Mouse (Mus musculus): ENCODE measurements around the gene Msrb3. TPM values are rescaled to one million over a fixed set of nuclear protein-coding genes. Genes with fewer than 3 reads are reported as not detected.

Gene Msrb3
- total RNA-seq (2021), result 100 to 1,000 TPM; 104 TPM
- long read RNA-seq, experiment 1, transcript Msrb3-201 (7 exons, 3,843 nt), result major isoform, 60 of 78 reads
- long read RNA-seq, experiment 1, partial matches to known transcripts, result 4 of 78 reads
- long read RNA-seq, experiment 1, other reads (novel, unspliced or antisense), result 14 of 78 reads
- long read RNA-seq, experiment 2, transcript Msrb3-201 (7 exons, 3,843 nt), result major isoform, 79 of 96 reads
- long read RNA-seq, experiment 2, partial matches to known transcripts, result 2 of 96 reads
- long read RNA-seq, experiment 2, other reads (novel, unspliced or antisense), result 15 of 96 reads

GRCm38 (mm10) chr10:120898785-120899762 lies at the start of gene Msrb3:
Msrb3 (minus strand) TSS chr10:120899101.
- intact Hi-C loops (cut with DNase I), result no loop called here
- DNase-seq, result peak; percentile 90

- no peak for DNase-seq
- intact Hi-C loops (cut with DNase I), result no loop called here
These were observed 49.6 kb upstream of the Msrb3 start for GRCm38 (mm10) chr10:120948461-120948860.

GRCm38 (mm10) chr10:120947842-120948241 lies 48.9 kb upstream of the Msrb3 start:
- DNase-seq, result no peak
- intact Hi-C loops (cut with DNase I), result no loop called here

GRCm38 (mm10) chr10:120946847-120947246 lies 47.9 kb upstream of the Msrb3 start:
- intact Hi-C loops (cut with DNase I), result no loop called here
- no peak for DNase-seq

GRCm38 (mm10) chr10:120938904-120939208 lies 40.0 kb upstream of the Msrb3 start:
- DNase-seq, result no peak
- intact Hi-C loops (cut with DNase I), result loop anchor here (1.0 to 5.0 kb wide), 3 partner anchors 38 to 317 kb away; partner anchors contain the start of genes Lemd3 and Wif1

GRCm38 (mm10) chr10:120938077-120938903 lies 39.4 kb upstream of the Msrb3 start:
- DNase-seq, result peak; percentile 54 to 57
- intact Hi-C loops (cut with DNase I), result loop anchor here (1.0 to 5.0 kb wide), 3 partner anchors 39 to 318 kb away; partner anchors contain the start of genes Lemd3 and Wif1

GRCm38 (mm10) chr10:120929536-120929935 lies 30.6 kb upstream of the Msrb3 start:
- DNase-seq, result no peak
- intact Hi-C loops (cut with DNase I), result no loop called here

- DNase-seq, result peak in 1 of 2 experiments; percentile 16
- intact Hi-C loops (cut with DNase I), result no loop called here
These were observed 29.3 kb upstream of the Msrb3 start for GRCm38 (mm10) chr10:120928183-120928582.

GRCm38 (mm10) chr10:120926156-120926555 lies 27.3 kb upstream of the Msrb3 start:
- intact Hi-C loops (cut with DNase I), result no loop called here
- DNase-seq, result no peak

- intact Hi-C loops (cut with DNase I), result no loop called here
- no peak for DNase-seq
These were observed 22.6 kb upstream of the Msrb3 start for GRCm38 (mm10) chr10:120921501-120921900.

- DNase-seq, result no peak
- intact Hi-C loops (cut with DNase I), result no loop called here
These were observed 21.7 kb upstream of the Msrb3 start for GRCm38 (mm10) chr10:120920604-120921003.

GRCm38 (mm10) chr10:120916250-120916649 lies 17.3 kb upstream of the Msrb3 start:
- DNase-seq, result no peak
- intact Hi-C loops (cut with DNase I), result no loop called here

GRCm38 (mm10) chr10:120914948-120915631 lies 16.2 kb upstream of the Msrb3 start:
- DNase-seq, result no peak

GRCm38 (mm10) chr10:120914286-120914685 lies 15.4 kb upstream of the Msrb3 start:
- intact Hi-C loops (cut with DNase I), result no loop called here
- no peak for DNase-seq

More at GRCm38 (mm10) chr10:120914948-120915631, 16.2 kb upstream of the Msrb3 start:
- intact Hi-C loops (cut with DNase I), result no loop called here

- intact Hi-C loops (cut with DNase I), result no loop called here
- no peak for DNase-seq
These were observed 14.9 kb upstream of the Msrb3 start for GRCm38 (mm10) chr10:120913796-120914195.

- intact Hi-C loops (cut with DNase I), result no loop called here
- DNase-seq, result no peak
These were observed 13.1 kb upstream of the Msrb3 start for GRCm38 (mm10) chr10:120911971-120912370.

- intact Hi-C loops (cut with DNase I), result no loop called here
- DNase-seq, result no peak
These were observed 10.1 kb upstream of the Msrb3 start for GRCm38 (mm10) chr10:120908776-120909574.

- DNase-seq, result no peak
- intact Hi-C loops (cut with DNase I), result no loop called here
These were observed 5.8 kb upstream of the Msrb3 start for GRCm38 (mm10) chr10:120904676-120905075.

GRCm38 (mm10) chr10:120903843-120904468 lies 5.1 kb upstream of the Msrb3 start:
- intact Hi-C loops (cut with DNase I), result no loop called here
- no peak for DNase-seq

Data from heart, postnatal 14 days (tissue).